Mouse (Mus musculus) brain, embryonic 14.5 days (tissue): Measurements from ENCODE around the gene Crlf3.

Source experiments
- CTCF ChIP-seq: fragments of 200-500 bp; IDR thresholded peaks from 2 replicates; pipeline ENCODE4 v1.5.1; 2012; ENCODE audit warnings: inconsistent platforms, mild to moderate bottlenecking, moderate library complexity, borderline replicate concordance; ENCODE audit not compliant: insufficient read depth, insufficient read length; ENCODE audit errors: extremely low read depth
- POLR2A ChIP-seq: fragments of 200-500 bp; IDR thresholded peaks from 2 replicates; pipeline ENCODE4 v1.6.1; 2012; ENCODE audit warnings: mild to moderate bottlenecking, inconsistent platforms, borderline replicate concordance; ENCODE audit not compliant: poor library complexity, insufficient read depth, insufficient read length, severe bottlenecking; ENCODE audit errors: extremely low read depth

- no peak for TF ChIP-seq CTCF
- TF ChIP-seq POLR2A, result no peak
Measured at GRCm38 (mm10) chr11:80046856-80047255, 33.9 kb downstream of the Crlf3 start.
